Mouse (Mus musculus): Measurements from ENCODE around the gene Tln1.

- peak; percentile 23; the same call in 1 of the 2 replicates for TF ChIP-seq CTCF (IDR thresholded peaks at IDR 0.05; ENCODE audit: low read depth)
- peak; percentile 77 for TF ChIP-seq EP300 (IDR thresholded peaks at IDR 0.05; ENCODE audit: low read depth)
Measured at GRCm38 (mm10) chr4:43492821-43493185, 69.7 kb downstream of the Tln1 start, which contains the start of gene Ccdc107.
